Mouse (Mus musculus): ENCODE results near the gene BC117090. TPM values are rescaled to one million over a fixed set of nuclear protein-coding genes. Genes with fewer than 3 reads are reported as not detected.
"Not testable (repeated sequence)": the region's sequence is repeated elsewhere in the genome, so short reads cannot be mapped to it uniquely, and the experiment has no call there.

The BC117090 gene
- not detected in 2 replicates for polyA plus RNA-seq (2015; fragmentation: Nextera tagmentation; extraction: Ambion mirVana)

DNA sequence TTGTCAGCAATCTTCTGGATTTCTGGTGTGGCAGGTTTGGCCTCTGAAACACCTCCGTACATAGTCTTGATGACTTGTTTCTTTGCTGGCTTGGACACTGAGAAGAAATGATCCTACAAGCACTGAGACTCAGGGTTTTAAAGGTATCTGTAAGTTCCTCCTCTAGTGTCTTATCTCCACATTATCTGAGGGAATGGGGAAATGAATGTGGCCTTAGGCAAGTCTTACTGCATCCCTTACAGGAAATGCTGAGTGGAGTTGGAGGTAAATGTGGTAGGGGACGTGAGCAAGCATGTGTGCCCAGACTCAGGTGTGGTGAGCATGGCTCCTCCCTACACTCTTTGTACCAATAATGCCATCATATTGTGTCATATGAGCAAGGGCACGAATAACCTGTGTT, at the start of gene BC117090:
Gene BC117090 (minus strand): TSS at position 101 of the 400 bp plus-strand sequence.
- no peaks in the 10 kb centered on the region for H3K36me3 ChIP-seq
- no peaks in the 10 kb centered on the region for H3K27me3 ChIP-seq
- H3K4me1 ChIP-seq (replicated peaks) = no peaks in the 10 kb centered on the region
- H3K27ac ChIP-seq = no peak within 1 kb of the TSS
- no peak within 1 kb of the TSS for H3K4me3 ChIP-seq
- H3K4me2 ChIP-seq = no peak within 1 kb of the TSS
- ATAC-seq (replicated peaks; ENCODE audit: insufficient number of reproducible peaks, insufficient read depth, low FRiP score, low read depth) = no peak
- H3K9ac ChIP-seq = no peak within 1 kb of the TSS
- WGBS = 69% methylated on average over 3 of the region's 3 CpGs
- H3K9me3 ChIP-seq (replicated peaks) = no peaks in the 10 kb centered on the region

DNA sequence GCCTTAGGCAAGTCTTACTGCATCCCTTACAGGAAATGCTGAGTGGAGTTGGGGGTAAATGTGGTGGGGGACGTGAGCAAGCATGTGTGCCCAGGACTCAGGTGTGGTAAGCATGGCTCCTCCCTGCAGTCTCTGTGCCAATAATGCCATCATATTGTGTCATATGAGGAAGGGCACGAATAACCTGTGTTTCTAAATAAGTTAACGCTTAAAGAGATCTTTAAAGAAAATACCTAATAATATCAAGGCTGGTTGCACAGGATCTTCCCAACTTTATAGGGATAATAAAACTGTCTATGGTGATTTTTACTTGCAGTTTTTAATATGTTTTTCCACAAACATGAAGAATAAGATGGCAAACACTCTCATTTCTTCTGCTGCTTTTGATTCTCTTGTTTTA, 33.5 kb upstream of the BC117090 start, which contains the start of gene BC100530:
Gene BC100530 (minus strand): TSS at position 101 of the 400 bp plus-strand sequence.
- H3K4me2 ChIP-seq; H3K4me3 ChIP-seq; H3K4me1 ChIP-seq (replicated peaks); ATAC-seq (replicated peaks; ENCODE audit: insufficient number of reproducible peaks, insufficient read depth, low FRiP score, low read depth); H3K27me3 ChIP-seq; H3K36me3 ChIP-seq; H3K9ac ChIP-seq; H3K27ac ChIP-seq; H3K9me3 ChIP-seq (replicated peaks): not testable (repeated sequence)
- WGBS = 75% methylated on average over 3 of the region's 3 CpGs

DNA sequence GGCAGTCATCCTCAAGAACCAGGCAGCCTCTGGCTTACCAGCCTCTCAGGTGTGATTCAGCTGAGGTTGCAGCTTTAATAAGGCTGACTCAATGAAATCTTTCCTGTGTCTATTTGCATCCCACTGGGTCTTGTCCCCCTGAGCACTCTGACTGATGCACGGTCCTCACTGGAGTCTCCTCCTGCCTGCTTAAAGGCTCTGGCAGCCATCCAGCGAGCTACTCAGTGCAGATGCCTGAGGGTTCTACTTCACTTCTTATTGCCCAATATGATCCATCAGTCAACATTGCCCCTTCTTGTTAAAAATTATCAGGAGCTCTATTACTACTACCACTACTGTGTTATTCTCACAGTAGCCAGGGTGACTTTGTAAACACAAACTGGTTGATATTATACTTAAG, 3.0 kb upstream of the BC117090 start:
- H3K4me1 ChIP-seq (replicated peaks) = no peaks in the 10 kb centered on the region
- H3K4me3 ChIP-seq = no peak overlapping the region
- H3K4me2 ChIP-seq = no peak overlapping the region
- 60% methylated on average over 2 of the region's 2 CpGs for WGBS
- H3K36me3 ChIP-seq = no peaks in the 10 kb centered on the region
- ATAC-seq (replicated peaks; ENCODE audit: insufficient number of reproducible peaks, insufficient read depth, low FRiP score, low read depth) = no peak
- H3K9me3 ChIP-seq (replicated peaks) = no peaks in the 10 kb centered on the region
- no peak overlapping the region for H3K9ac ChIP-seq
- no peaks in the 10 kb centered on the region for H3K27me3 ChIP-seq
- H3K27ac ChIP-seq = no peak overlapping the region

DNA sequence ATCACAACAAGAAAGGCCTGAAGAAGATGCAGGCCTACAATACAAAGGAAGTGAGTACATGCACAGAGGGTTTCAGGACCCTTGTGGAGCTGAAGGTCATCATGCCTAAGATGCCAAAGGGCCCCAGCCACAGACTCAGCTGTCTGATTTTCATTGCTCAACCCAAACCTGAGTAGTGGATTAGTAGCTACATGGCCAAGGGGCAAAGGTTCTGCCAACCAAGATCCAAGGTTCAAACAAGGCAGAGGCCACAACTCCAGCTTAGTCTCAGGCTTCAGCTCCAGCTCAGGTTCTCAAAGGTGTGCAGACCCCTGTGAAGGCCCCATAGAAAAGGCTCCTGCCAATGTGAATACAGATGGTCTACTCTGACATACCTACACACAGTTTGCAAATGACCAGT, 14.8 kb downstream of the BC117090 start:
- Histone ChIP-seq H3K27me3 (no peaks in the 10 kb centered on the region), H3K4me3 (no peak overlapping the region), H3K27ac (no peak overlapping the region), H3K36me3 (no peaks in the 10 kb centered on the region), H3K9me3 (replicated peaks) (no peaks in the 10 kb centered on the region), H3K4me1 (replicated peaks) (no peaks in the 10 kb centered on the region), H3K9ac (no peak overlapping the region), H3K4me2 (no peak overlapping the region)
- ATAC-seq (replicated peaks; ENCODE audit: insufficient number of reproducible peaks, insufficient read depth, low FRiP score, low read depth) = no peak

DNA sequence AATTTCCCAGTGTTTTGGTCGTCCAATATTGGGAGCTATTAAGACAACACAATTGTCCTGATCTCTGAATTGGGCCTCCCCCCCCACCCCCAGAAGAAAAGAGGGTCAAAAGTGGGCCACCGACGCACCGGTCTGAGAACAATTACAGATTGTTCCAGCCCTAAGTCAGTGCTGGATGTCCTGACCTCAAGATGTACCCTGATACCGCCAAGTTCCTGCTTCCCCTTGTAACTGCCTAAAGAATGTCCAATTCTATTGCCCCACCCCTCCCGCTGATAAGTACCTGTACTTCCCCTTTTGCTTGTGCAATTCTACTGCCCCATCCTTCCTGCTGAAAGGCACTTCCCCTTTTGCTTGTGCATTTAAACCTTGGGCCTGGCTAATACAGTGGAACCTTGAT, 18.0 kb downstream of the BC117090 start:
- not testable (repeated sequence) for H3K9ac ChIP-seq; ATAC-seq (replicated peaks; ENCODE audit: insufficient number of reproducible peaks, insufficient read depth, low FRiP score, low read depth); H3K4me1 ChIP-seq (replicated peaks); H3K4me2 ChIP-seq; H3K4me3 ChIP-seq; H3K27ac ChIP-seq; H3K27me3 ChIP-seq; H3K36me3 ChIP-seq; H3K9me3 ChIP-seq (replicated peaks)
- WGBS = 81% methylated on average over 6 of the region's 6 CpGs

DNA sequence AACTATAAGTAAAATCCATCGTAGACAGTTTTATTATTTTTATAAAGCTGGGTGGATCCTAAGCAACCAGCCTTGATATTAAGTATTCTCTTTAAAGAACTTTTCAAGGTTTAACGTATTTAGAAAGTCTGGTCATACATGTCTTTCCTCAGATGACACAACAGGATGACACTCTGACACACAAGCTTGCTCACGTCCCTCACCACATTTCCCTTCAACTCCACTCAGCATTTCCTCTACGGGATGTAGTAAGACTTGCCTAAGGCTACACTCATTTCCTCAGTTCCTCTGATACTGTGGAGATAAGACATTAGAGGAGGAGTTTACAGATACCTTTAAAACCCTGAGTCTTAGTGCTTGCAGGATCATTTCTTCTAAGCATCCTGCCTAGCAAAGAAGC, 26.5 kb downstream of the BC117090 start:
- Histone ChIP-seq H3K4me2 (no peak overlapping the region), H3K36me3 (no peaks in the 10 kb centered on the region), H3K4me1 (replicated peaks) (no peaks in the 10 kb centered on the region), H3K9me3 (replicated peaks) (no peaks in the 10 kb centered on the region), H3K4me3 (no peak overlapping the region), H3K27me3 (no peaks in the 10 kb centered on the region), H3K9ac (no peak overlapping the region), H3K27ac (no peak overlapping the region)
- WGBS = 60% methylated on average over 4 of the region's 4 CpGs
- no peak for ATAC-seq (replicated peaks; ENCODE audit: insufficient number of reproducible peaks, insufficient read depth, low FRiP score, low read depth)

DNA sequence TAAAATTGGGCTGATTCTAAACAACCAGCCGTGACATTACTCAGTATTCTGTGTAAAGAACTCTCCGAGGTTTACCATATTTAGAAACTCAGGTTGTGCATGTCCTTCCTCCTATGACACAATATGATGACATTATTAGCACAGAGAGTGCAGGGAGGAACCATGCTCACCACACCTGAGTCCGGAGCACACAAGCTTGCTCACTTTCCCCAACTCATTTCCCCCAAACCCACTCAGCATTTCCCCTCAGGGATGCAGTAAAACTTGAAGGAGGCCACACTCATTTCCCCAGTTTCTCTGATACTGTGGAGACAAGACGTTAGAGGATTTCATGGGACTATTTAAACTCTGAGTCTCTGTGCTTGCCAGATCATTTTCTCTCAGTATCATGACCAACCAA, 45.0 kb downstream of the BC117090 start:
- Histone ChIP-seq H3K4me2 (no peak overlapping the region), H3K9ac (no peak overlapping the region), H3K36me3 (no peaks in the 10 kb centered on the region), H3K4me3 (no peak overlapping the region), H3K4me1 (replicated peaks) (no peaks in the 10 kb centered on the region), H3K27ac (no peak overlapping the region), H3K27me3 (no peaks in the 10 kb centered on the region), H3K9me3 (replicated peaks) (no peaks in the 10 kb centered on the region)
- 77% methylated on average over 4 of the region's 4 CpGs for WGBS
- no peak for ATAC-seq (replicated peaks; ENCODE audit: insufficient number of reproducible peaks, insufficient read depth, low FRiP score, low read depth)

DNA sequence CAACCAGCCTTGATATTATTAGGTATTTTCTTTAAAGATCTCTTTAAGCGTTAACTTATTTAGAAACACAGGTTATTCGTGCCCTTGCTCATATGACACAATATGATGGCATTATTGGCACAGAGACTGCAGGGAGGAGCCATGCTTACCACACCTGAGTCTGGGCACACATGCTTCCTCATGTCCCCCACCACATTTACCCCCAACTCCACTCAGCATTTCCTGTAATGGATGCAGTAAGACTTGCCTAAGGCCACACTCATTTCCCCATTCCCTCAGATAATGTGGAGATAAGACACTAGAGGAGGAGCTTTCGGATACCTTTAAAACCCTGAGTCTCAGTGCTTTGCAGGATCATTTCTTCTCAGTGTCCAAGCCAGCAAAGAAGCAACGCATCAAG, 57.3 kb downstream of the BC117090 start, which contains the start of gene Stfa1:
Gene Stfa1 (plus strand): TSS at position 156 of the 400 bp plus-strand sequence.
- H3K9me3 ChIP-seq (replicated peaks); H3K4me3 ChIP-seq; H3K27ac ChIP-seq; H3K4me2 ChIP-seq; ATAC-seq (replicated peaks; ENCODE audit: insufficient number of reproducible peaks, insufficient read depth, low FRiP score, low read depth); H3K27me3 ChIP-seq; H3K36me3 ChIP-seq; H3K4me1 ChIP-seq (replicated peaks); H3K9ac ChIP-seq: not testable (repeated sequence)
- WGBS = 77% methylated on average over 4 of the region's 4 CpGs

Other genes with a start within 250 kb of the BC117090 start
- not detected in 2 replicates for gene Csta1, start 203.1 kb downstream of the BC117090 start, polyA plus RNA-seq (2015; fragmentation: Nextera tagmentation; extraction: Ambion mirVana)
- gene Stfa2l1, start 177.5 kb downstream of the BC117090 start, polyA plus RNA-seq (2015; fragmentation: Nextera tagmentation; extraction: Ambion mirVana) = 0.79 and 1.4 TPM in 2 replicates
- gene Gm5483, start 150.1 kb downstream of the BC117090 start, polyA plus RNA-seq (2015; fragmentation: Nextera tagmentation; extraction: Ambion mirVana) = 1.7 and 2.6 TPM in 2 replicates
- not detected in 2 replicates for gene Gm5416, start 123.9 kb downstream of the BC117090 start, polyA plus RNA-seq (2015; fragmentation: Nextera tagmentation; extraction: Ambion mirVana)
- not detected in 2 replicates for gene 2010005H15Rik, start 112.9 kb downstream of the BC117090 start, polyA plus RNA-seq (2015; fragmentation: Nextera tagmentation; extraction: Ambion mirVana)
- 4.0 and 6.2 TPM in 2 replicates for gene Stfa1, start 57.4 kb downstream of the BC117090 start, polyA plus RNA-seq (2015; fragmentation: Nextera tagmentation; extraction: Ambion mirVana)
- gene BC100530, start 33.4 kb upstream of the BC117090 start, polyA plus RNA-seq (2015; fragmentation: Nextera tagmentation; extraction: Ambion mirVana) = 3.9 and 7.1 TPM in 2 replicates
- 0.34 and 0.60 TPM in 2 replicates for gene Stfa2, start 74.1 kb upstream of the BC117090 start, polyA plus RNA-seq (2015; fragmentation: Nextera tagmentation; extraction: Ambion mirVana)
- gene Stfa3, start 121.1 kb upstream of the BC117090 start, polyA plus RNA-seq (2015; fragmentation: Nextera tagmentation; extraction: Ambion mirVana) = 1.5 and 1.9 TPM in 2 replicates
- 0.09 TPM in 1 of 2 replicates, not detected in the other for gene Casr, start 227.8 kb upstream of the BC117090 start, polyA plus RNA-seq (2015; fragmentation: Nextera tagmentation; extraction: Ambion mirVana)

Data from heart, embryonic 15.5 days (tissue).